Mouse (Mus musculus) liver, postnatal 0 days (tissue): ENCODE measurements at regions not wholly inside any gene's neighbourhood (a gene's known extent, or its start where the extent isn't known, plus 50 kb on each side); places are given as distances from the start of the nearest gene placed in this dataset.

ENCODE experiments used
- CTCF ChIP-seq: sonication (generic); IDR thresholded peaks from 2 replicates; pipeline ENCODE4 v1.5.1; 2016; ENCODE audit warnings: antibody characterized with exemption, low read depth
- EP300 ChIP-seq: IDR thresholded peaks from 2 replicates; pipeline ENCODE4 v1.6.1; 2016; ENCODE audit warnings: antibody characterized with exemption, low read depth, mild to moderate bottlenecking

GRCm38 (mm10) chr10:8116821-8117220 is 160.8 kb upstream of the Tab2 start:
- TF ChIP-seq CTCF (no peak), EP300 (no peak)
